Mouse (Mus musculus) embryonic facial prominence, embryonic 11.5 days (tissue): Measurements from ENCODE around the gene Zrsr2. TPM values are rescaled to one million over a fixed set of nuclear protein-coding genes. Genes with fewer than 3 reads are reported as not detected.

ENCODE experiments used
- ATAC-seq: fragments of 200-750 bp; cut with Nextera tagmentation; replicated peaks from 2 replicates; pipeline ENCODE4 v1.8.0; 2017; ENCODE audit warnings: low read depth; ENCODE audit not compliant: insufficient number of reproducible peaks, low FRiP score, low TSS enrichment
- DNase-seq: peaks from one replicate; pipeline ENCODE4 v3.0.0-alpha.2; 2015; ENCODE audit warnings: low spot score
- H3K27ac ChIP-seq: fragments of 300-500 bp; sonication (generic); replicated peaks from 2 replicates; pipeline ENCODE4 v1.5.1; 2014; ENCODE audit warnings: mild to moderate bottlenecking, low read depth, low read length, control low read depth
- H3K27me3 ChIP-seq: fragments of 300-500 bp; sonication (generic); 2 replicates; pipeline ENCODE4 v1.6.1; 2014; ENCODE audit warnings: mild to moderate bottlenecking, low read length, moderate library complexity, mixed read lengths; ENCODE audit not compliant: control insufficient read depth, insufficient read depth
- H3K36me3 ChIP-seq: fragments of 300-500 bp; sonication (generic); replicated peaks from 2 replicates; pipeline ENCODE4 v1.6.1; 2014; ENCODE audit warnings: low read depth, mild to moderate bottlenecking, low read length, moderate library complexity, mixed read lengths; ENCODE audit not compliant: control insufficient read depth, insufficient read depth
- H3K4me1 ChIP-seq: fragments of 300-500 bp; sonication (generic); 2 replicates; pipeline ENCODE4 v1.6.1; 2014; ENCODE audit warnings: low read length, mixed read lengths; ENCODE audit not compliant: control insufficient read depth, insufficient read depth
- H3K4me2 ChIP-seq: fragments of 300-500 bp; sonication (generic); 2 replicates; pipeline ENCODE4 v1.6.1; 2014; ENCODE audit warnings: low read depth, mild to moderate bottlenecking, control low read depth, low read length, moderate library complexity
- H3K4me3 ChIP-seq: fragments of 300-500 bp; sonication (generic); 2 replicates; pipeline ENCODE4 v1.5.1; 2014; ENCODE audit warnings: low read depth, low read length, control low read depth
- H3K9ac ChIP-seq: fragments of 300-500 bp; sonication (generic); replicated peaks from 2 replicates; pipeline ENCODE4 v1.6.1; 2014; ENCODE audit warnings: mild to moderate bottlenecking, control low read depth, low read length
- H3K9me3 ChIP-seq: fragments of 300-500 bp; sonication (generic); replicated peaks from 2 replicates; pipeline ENCODE4 v1.6.1; 2016; ENCODE audit warnings: mild to moderate bottlenecking, low read length, inconsistent platforms, mixed read lengths; ENCODE audit not compliant: control insufficient read depth
- WGBS: fragments of 180-500 bp; shearing (Covaris S2); extraction: QIAGEN DNeasy Blood & Tissue Kit; methylation state at CpG from one replicate; pipeline ENCODE4 v1.1.7; 2014; 5-methylcytosine and 5-hydroxymethylcytosine counted together
- polyA plus RNA-seq: library from polyadenylated mRNA; unstranded; fragments of >200 nt; fragmentation: Nextera tagmentation; extraction: Ambion mirVana; gene quantifications from 2 replicates; pipeline ENCODE4 v1.2.1, GENCODE M21; 2014

The Zrsr2 gene
- 59.5 and 67.6 TPM in 2 replicates for polyA plus RNA-seq

DNA sequence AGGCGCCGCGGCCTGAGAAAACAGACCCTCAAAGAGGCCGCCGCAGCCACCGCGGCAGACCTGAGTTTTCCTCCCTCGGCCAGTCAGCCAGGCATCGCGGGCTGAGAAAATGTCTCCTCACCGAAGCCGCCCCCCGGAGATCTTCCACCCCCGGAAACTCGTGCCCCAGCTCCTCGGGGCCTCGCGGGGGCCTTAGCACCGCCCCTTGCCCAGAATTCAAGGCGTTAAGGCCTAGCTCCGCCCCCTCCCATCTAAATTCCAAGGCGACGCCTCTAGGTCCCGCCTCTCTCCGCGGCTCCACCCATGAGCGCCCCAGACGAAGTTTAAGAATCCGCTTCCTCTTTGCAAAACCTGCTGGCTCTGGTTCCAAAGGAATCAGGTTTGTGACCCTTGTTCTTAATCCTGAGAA is at the start of gene Zrsr2:
Gene Zrsr2 (minus strand): TSS at position 195 of the 409 bp plus-strand sequence.
- H3K4me2 ChIP-seq: peak within 1 kb of the TSS; percentile 45
- ATAC-seq (peak; percentile 94), DNase-seq (peak; percentile 94)
- H3K9ac ChIP-seq: peak within 1 kb of the TSS; percentile 77
- H3K27me3 ChIP-seq: no peaks in the 10 kb centered on the region
- peak within 1 kb of the TSS; percentile 54 for H3K4me3 ChIP-seq
- H3K9me3 ChIP-seq: no peaks in the 10 kb centered on the region
- 21% methylated on average over 29 of the region's 29 CpGs for WGBS
- H3K4me1 ChIP-seq: no peaks in the 10 kb centered on the region
- no peaks in the 10 kb centered on the region for H3K36me3 ChIP-seq
- H3K27ac ChIP-seq: peak within 1 kb of the TSS; percentile 95

DNA sequence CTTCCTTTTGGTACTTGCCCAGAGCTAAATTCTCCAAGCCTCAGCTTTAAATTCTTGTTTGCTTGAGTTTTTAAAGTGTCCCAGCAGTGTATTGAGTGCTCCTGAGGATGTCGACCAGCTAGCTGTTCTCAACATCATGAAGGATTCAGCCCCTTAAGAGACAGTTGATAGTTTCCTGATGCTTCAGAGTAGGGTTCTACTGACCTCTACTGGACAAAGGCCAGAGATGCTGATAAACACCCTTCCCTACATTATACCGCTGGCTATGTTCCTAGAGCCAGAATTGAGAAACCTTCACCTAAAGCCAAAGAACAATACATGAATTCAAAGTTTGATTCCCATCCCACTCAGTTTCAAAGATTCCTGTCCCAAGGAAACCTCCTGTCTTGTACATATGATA is 46.3 kb upstream of the Zrsr2 start:
- Histone ChIP-seq H3K27ac (no peak overlapping the region), H3K36me3 (no peaks in the 10 kb centered on the region), H3K27me3 (no peaks in the 10 kb centered on the region), H3K4me3 (no peak overlapping the region), H3K9ac (no peak overlapping the region), H3K9me3 (no peaks in the 10 kb centered on the region), H3K4me2 (no peak overlapping the region), H3K4me1 (no peaks in the 10 kb centered on the region)
- DNase-seq (peak; percentile 68), ATAC-seq (no peak; the same call in 1 of the 2 replicates)
- WGBS: 33% methylated on average over 2 of the region's 2 CpGs

DNA sequence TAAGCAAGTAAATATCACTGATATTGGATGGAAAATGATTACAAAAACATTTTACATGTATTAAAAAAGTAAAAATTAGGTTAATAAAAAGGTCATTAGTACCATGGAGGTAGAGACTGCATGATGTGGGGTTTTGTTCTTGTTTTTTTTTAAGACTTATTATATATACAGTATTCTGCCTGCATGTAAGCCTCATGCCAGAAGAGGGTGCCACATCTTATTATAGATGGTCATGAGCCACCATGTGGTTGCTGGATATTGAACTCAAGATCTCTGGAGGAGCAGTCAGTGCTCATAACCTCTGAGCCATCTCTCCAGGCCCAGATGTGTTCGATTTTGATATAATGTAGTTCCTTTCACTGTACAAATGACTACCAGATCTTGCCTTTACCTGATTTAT is 41.4 kb upstream of the Zrsr2 start:
- H3K4me1 ChIP-seq: no peaks in the 10 kb centered on the region
- DNase-seq (no peak), ATAC-seq (no peak)
- H3K4me3 ChIP-seq: no peak overlapping the region
- no peak overlapping the region for H3K4me2 ChIP-seq
- no peak overlapping the region for H3K27ac ChIP-seq
- WGBS: 74% methylated on average over 1 of the region's 1 CpGs
- no peaks in the 10 kb centered on the region for H3K36me3 ChIP-seq
- H3K9ac ChIP-seq: no peak overlapping the region
- no peaks in the 10 kb centered on the region for H3K27me3 ChIP-seq
- no peaks in the 10 kb centered on the region for H3K9me3 ChIP-seq

DNA sequence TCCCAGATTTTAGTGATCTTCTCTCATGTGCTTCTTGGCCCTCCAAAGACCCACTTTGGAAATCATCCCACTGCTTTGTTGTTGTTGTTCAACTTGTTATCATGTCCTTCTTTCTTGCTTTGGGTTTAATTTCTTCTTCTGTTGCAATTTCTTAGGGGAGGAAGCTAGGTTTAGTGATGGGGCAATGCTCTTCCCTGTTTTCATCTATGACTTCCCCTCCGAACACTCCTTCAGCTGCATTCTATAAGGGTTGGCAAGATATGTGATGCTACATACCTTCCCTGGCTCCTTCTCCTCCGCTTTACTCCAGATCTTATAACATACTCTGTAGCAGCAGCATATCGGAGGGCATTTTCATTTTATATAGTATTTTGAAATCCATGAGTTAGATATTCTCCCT is 38.3 kb upstream of the Zrsr2 start:
- no peak overlapping the region for H3K9ac ChIP-seq
- no peaks in the 10 kb centered on the region for H3K27me3 ChIP-seq
- H3K4me3 ChIP-seq: no peak overlapping the region
- no peak for DNase-seq
- H3K27ac ChIP-seq: no peak overlapping the region
- H3K4me1 ChIP-seq: no peaks in the 10 kb centered on the region
- H3K9me3 ChIP-seq: no peaks in the 10 kb centered on the region
- H3K36me3 ChIP-seq: no peaks in the 10 kb centered on the region
- 91% methylated on average over 3 of the region's 3 CpGs for WGBS
- ATAC-seq: no peak
- no peak overlapping the region for H3K4me2 ChIP-seq

DNA sequence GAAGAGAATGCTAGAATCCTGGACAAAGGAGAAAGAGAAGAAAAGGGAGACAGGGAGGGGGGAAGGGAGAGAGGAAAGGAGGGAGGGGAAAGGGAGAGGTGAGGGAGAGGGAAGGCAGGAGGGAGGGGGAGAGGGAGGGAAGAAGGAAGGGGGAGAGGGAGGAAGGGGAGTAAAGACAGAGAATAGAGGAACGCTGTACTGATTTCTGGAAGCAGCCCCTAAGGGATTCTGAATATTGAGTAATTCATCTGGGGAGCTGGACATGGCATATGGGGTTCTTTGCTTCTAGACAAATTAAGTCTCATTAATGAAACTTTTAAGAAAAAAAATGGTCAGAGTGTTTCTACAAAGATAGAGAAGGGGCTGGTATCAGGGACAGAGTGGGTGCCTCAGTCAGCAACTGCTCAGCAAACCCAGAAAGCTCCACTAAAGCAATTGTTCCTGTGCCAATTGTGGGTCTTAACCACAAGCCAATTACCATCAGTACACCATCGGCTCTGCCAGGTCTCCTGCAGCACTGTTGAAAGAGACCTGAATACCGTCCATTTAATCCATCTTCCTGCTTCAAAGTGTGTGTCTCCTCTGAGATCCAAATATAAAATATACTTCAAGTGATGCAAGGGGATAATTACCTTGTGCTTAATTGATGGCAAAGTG is 29.4 kb upstream of the Zrsr2 start:
- Histone ChIP-seq H3K36me3 (no peaks in the 10 kb centered on the region), H3K9me3 (no peaks in the 10 kb centered on the region), H3K4me2 (no peak overlapping the region), H3K9ac (no peak overlapping the region), H3K27ac (no peak overlapping the region), H3K4me3 (no peak overlapping the region), H3K4me1 (no peaks in the 10 kb centered on the region), H3K27me3 (no peaks in the 10 kb centered on the region)
- WGBS: 57% methylated on average over 3 of the region's 3 CpGs
- no peak for DNase-seq
- no peak for ATAC-seq

DNA sequence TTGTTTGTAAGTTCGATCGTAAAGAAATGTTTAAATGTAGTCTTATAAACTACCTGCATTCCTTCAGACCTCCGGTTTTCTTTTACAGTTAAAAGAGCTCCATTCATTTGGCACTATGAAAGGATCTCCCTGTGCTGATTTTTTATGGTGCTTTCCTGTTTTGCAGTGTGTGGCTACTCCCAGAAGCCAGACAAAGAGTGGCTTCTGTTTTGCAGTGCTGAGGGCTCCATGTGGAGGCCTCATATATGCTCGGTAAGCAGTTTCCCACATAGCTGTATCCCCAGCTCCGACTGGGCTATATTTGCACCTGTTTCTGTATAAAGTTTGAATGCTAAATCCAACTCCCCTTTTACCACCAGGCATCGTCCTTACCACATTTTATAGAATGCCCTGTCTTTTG is 23.7 kb upstream of the Zrsr2 start:
- Histone ChIP-seq H3K9ac (no peak overlapping the region), H3K4me1 (no peaks in the 10 kb centered on the region), H3K36me3 (no peaks in the 10 kb centered on the region), H3K27ac (no peak overlapping the region), H3K4me3 (no peak overlapping the region), H3K27me3 (no peaks in the 10 kb centered on the region), H3K4me2 (no peak overlapping the region), H3K9me3 (no peaks in the 10 kb centered on the region)
- DNase-seq (no peak), ATAC-seq (no peak)
- WGBS: 76% methylated on average over 6 of the region's 6 CpGs

DNA sequence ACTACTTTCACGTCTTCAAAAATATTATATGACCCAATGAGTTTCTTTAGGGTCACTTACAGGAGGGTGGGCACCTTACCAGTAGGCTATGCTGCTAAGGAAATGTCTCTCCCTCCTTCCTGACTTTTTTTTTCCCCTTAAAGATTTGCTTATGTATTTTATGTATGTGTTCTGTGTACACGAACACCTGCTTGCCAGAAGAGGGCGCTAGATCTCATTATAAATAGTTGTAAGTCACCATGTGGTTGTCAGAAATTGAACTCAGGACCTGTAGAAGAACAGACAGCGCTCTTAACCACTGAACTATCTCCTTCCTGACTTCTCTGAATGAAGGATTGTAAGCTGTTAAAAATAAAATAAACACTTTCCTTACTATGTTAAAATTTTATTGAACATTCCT is 23.0 kb upstream of the Zrsr2 start:
- Histone ChIP-seq H3K4me2 (no peak overlapping the region), H3K36me3 (no peaks in the 10 kb centered on the region), H3K27me3 (no peaks in the 10 kb centered on the region), H3K27ac (no peak overlapping the region), H3K4me1 (no peaks in the 10 kb centered on the region), H3K9ac (no peak overlapping the region), H3K9me3 (no peaks in the 10 kb centered on the region), H3K4me3 (no peak overlapping the region)
- no peak for ATAC-seq
- 56% methylated on average over 4 of the region's 4 CpGs for WGBS
- DNase-seq: no peak

DNA sequence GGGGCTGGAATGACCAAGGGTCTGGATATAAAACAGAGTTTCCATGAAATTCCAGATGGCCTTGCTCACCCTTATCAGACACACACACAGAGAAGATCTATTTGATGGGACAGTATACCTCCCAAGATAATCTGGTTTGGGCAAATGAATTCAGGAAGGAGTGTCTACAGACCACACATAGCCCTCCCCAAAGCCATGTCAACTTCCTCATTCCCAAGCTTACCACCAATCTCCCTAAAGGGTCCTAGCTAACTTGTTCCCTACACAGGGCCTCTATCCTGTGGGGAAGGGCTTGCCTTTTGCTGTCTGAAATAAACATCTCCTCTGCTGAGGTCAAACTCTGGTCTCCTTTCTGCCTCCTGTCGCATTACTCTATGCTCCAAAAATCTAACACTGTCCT is 22.6 kb upstream of the Zrsr2 start:
- Histone ChIP-seq H3K36me3 (no peaks in the 10 kb centered on the region), H3K27me3 (no peaks in the 10 kb centered on the region), H3K4me2 (no peak overlapping the region), H3K9ac (no peak overlapping the region), H3K9me3 (no peaks in the 10 kb centered on the region), H3K4me3 (no peak overlapping the region), H3K4me1 (no peaks in the 10 kb centered on the region), H3K27ac (no peak overlapping the region)
- ATAC-seq (no peak), DNase-seq (no peak)
- WGBS: 100% methylated on average over 1 of the region's 1 CpGs
